Mouse (Mus musculus): ENCODE results near the gene Tjp2.

The Tjp2 gene

DNA sequence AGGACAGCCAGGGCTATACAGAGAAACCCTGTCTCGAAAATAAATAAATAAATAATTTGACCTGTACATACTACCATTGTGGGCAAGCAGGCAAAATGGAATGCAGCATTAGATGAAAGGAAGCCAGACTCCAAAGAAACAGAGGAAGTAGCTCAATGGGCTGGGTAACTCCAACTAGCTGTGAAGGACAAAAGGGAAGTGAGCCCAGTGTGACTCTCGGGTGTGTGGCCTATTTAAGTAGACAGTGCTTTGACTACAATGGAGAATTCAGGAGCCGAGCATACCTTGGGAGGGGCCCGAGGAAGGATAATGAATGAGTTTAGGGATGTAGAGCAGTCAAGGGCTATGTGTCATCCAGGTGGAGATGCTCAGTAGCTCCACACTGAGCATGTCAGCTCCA lies 48.1 kb downstream of the Tjp2 start:
- DNase-seq = no peak

DNA sequence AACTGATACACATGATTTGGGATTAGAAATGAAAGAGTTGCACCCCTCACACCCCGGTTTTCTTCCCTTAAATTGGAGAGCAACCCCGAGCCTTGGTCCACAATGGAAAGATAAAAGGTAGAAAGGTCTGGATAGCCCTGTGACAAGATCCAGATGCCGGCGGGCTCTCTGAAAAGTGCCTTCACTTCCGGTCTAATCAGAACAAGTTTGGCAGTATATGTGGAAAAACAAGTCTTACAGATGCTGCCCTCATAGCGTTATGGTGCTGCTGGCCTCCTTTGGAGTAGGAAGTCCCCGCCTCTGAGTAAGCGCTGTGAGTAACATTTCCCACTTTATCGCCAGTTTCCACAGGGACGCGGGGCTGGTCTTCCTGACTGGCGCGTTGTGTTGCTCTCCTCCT lies 49.9 kb downstream of the Tjp2 start:
- peak; percentile 31 for DNase-seq

DNA sequence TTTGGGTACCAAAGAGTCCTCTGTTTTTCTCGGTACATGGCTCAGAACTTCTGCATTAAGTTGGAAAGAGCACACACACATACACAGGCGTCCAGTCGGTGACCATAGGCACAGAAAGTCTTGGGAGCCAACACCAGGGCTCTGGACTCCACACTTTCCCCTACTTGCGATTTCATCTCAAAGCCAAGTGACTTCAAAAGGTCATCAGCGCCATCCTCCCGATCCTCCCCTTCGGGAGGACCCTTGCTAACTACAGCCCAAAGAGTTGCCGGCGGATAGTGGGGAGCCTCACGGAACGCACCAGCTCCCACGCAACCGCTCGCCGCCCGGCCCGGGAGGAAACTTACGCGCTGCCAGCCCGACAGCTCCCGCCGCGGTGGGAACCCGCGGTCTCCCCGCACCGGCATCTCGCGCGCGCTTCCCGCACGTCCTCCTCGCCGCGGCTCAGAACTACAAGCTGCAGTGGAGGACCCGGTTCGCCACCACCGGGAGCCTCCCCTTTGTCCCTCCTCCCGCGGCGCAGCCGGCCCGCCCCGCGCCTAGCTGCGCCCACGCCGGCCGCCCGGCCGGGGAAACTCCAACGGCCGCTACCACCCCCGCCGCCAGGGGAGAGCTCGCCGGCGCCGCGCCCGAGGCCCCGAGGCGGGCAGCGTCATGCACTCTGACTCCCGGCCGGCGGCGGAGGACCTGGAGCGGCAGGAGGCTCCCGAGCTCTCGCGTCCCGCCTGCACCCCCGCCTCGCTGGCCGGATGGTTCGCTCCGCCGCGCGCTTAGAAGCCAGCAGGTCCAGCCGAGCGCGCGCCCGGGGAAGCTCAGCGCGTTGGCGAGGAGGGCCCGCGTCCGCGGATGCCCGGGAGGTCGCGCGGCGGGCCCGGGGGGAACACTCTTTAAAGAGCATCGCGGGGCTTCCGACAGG lies 51.0 kb downstream of the Tjp2 start:
- peak; percentile 97 for DNase-seq

- no peak for DNase-seq
Observed at GRCm38 (mm10) chr19:24173020-24173419, 51.8 kb downstream of the Tjp2 start.

DNA sequence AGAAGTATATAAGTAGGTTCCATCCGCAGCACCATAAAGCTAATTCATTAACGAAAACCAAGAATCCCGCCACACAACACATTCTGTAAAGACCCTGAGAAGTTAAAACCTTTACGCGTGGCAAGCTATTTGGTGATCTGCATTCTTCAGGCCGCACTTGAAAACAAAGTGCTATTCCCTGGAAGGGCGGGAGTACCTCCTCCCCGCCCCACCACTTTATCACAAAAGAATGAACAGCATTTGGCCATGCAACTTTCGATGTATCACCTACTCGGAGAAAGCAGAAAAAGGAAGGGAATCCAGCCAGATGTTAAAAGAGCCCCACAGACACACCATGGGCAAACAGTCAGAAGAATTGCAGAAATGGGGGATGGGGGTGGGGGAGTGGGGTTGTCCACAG lies 56.3 kb downstream of the Tjp2 start:
- no peak for DNase-seq

DNA sequence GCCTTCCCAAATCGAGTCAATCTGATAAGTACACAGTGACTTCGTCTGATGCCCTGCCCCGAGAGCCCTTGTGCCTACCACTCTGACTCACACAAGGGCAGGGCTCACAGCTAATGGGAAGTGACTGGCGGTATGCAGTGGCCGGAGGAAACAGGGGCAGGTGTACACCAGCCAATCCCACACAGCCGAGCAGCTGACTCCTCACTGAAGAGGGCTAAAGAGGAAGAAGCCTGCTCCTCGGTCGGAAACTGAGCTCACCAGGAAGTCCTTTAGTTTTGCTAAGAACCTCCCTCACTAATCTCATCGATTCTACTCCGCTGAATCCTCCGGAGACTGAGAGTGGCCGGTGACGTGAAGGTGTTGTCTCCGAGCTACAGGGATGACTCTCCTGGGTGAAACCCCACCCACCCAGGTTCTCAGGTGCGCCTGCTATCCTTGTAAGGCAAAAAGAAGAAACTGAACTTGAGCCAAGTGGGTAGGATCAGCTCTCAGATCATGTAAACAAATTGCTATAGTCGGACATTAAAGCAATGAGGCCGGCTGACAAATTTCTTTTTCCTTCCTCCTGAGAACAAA lies 58.2 kb downstream of the Tjp2 start:
- no peak for DNase-seq

GRCm38 (mm10) chr19:24163974-24164373 lies 60.9 kb downstream of the Tjp2 start:
- no peak for DNase-seq

- DNase-seq = no peak
Observed at GRCm38 (mm10) chr19:24160460-24160859, 64.4 kb downstream of the Tjp2 start.

- no peak for DNase-seq
Observed at GRCm38 (mm10) chr19:24159751-24160150, 65.1 kb downstream of the Tjp2 start.

DNA sequence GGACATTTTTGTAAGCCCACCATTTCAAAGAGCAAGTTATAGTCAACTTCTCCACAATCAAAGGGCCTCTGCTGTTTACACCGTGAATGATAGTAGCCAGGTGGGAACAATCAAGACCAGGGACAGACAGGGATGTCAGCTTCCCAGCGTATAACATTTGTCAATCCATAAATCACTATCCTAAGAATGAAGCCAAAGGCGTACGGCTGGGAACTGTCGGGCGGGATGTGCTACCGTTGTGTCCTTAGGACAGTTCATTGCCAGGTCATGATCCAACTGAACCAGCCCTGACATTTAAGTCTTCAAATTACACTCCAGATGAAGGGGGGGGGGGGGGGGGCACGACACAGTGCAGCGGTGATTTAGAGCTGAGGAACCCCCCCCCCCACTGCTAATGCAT lies 65.5 kb downstream of the Tjp2 start:
- DNase-seq = no peak

GRCm38 (mm10) chr19:24156067-24156455 lies 68.8 kb downstream of the Tjp2 start:
- DNase-seq = no peak

DNA sequence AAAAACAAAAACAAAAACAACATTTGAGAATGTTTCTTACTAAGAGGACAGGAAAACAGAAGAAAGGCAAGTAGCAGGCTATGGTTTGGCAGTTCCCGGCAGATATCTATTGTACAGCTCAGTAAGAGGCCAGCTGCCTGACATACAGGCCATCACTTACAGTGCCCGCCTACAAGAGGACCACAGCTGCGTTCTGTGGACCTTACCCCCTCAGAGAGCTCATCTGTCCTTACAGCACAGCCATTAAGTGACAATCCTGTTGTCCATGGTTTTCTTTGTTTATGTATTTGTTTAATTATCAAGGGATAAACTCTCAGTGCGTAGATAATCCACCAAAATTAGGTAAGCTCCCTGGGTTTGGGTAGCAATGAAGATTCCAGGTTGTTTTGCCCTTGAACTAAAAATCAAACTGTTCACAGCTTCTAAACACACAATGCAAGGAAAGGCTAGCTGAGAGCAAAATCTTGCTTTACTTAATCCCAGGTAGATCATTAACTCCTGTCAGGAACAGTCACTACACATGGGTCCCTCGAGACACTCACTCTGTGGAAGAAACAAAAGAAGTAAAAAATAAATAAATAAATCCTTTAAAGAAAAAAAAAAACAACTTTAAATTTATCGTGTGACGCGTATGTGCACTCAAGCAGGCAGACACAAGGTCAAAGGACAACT lies 69.3 kb downstream of the Tjp2 start:
- no peak for DNase-seq

DNA sequence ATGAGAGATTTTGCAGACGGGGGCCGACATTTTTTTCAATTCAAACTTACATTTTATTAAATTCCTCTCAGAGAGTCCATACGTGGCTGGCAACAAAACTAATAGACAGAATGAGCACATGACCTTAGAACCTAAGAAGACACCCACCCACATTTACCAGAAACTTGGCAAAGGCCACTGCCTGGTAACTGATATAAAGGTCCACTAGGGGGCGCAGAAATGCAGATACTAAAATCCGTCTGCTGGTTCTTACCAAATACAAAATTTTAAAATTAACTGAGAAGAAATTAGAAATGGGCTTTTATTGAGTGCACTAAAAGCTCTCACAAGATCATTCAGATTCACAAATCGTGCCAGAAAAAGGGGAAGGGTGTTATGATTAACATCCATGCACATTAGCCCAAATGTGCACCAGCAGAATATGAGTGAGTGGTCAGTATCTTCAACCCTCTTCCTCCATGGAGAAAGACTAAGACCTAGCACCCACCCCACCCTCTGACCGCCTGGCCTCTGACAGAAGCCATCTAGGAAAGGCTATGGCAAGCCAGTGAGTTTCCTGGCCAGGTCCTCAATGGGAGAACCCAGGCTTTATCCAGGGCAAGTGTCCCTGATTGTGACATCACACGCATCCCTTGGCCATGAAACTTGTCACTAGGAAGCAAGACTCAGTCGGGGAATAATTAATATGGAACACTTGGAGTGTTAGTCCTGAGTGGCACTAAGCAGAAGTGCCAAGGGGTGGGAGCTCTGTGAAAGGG lies 71.4 kb downstream of the Tjp2 start:
- peak; percentile 52 for DNase-seq

DNA sequence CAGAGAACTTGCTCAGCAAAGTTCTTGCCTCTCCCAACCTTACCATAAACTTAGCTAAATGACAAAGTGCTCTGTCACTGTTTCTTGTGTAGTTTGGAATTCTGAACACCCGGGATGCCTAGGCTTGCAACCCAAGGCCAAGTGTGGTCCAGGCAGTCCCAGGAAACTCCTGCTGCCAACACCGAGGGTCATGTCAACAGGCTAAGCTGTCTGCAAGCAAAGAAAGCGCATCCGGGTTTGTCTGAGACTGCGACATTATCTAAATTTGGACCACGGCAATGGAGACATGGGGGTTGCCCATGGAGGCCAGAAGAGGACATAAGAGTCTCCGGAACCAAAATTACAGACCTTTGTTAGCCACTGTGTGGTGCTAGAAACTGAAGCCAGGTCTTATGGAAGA lies 80.8 kb downstream of the Tjp2 start:
- DNase-seq = no peak

DNA sequence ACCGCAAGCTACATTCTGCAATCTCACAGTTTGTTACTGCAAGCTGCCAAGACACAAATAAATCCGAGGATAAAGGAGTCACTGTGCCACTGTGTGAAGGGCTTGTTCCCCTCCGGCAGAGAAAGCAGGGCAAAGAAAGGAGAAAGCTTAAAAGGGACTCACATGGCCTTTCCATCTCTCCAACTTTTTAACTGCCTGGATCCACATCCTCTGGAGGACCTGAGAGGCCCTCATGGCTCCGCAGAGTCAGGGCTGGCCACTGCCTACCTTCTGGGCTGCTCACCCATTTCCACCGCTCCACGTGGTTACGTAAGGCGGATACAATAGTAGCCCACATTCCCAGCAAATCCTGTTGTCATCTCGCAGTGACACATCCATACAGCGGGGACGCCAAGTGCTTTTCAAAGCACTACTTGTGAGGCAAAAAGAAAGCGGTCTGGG lies 82.2 kb downstream of the Tjp2 start:
- DNase-seq = peak; percentile 12

DNA sequence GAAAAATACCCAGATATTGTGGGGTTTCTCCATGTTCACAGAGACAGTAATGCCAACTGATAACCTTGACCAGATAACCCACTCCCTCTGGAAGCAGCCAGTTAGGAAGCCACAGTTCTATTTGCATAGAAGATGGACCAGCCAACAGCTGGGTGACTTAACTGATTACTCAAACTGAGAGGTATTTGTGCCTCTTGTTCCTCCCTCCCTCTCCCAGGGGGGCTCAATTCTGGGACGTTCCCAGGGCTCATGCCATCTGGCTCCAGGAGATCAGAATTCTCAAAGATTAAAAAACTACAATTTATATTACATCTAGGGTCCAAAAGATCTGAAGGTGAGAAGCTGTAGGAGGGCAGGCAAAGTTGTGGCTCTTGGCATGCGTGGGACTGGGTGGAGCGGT lies 84.5 kb downstream of the Tjp2 start:
- DNase-seq = no peak

GRCm38 (mm10) chr19:24137392-24137791 lies 87.4 kb downstream of the Tjp2 start:
- DNase-seq = no peak

- DNase-seq = no peak
Observed at GRCm38 (mm10) chr19:24134991-24135390, 89.8 kb downstream of the Tjp2 start.

- no peak for DNase-seq
Observed at GRCm38 (mm10) chr19:24134144-24134911, 90.5 kb downstream of the Tjp2 start.

DNA sequence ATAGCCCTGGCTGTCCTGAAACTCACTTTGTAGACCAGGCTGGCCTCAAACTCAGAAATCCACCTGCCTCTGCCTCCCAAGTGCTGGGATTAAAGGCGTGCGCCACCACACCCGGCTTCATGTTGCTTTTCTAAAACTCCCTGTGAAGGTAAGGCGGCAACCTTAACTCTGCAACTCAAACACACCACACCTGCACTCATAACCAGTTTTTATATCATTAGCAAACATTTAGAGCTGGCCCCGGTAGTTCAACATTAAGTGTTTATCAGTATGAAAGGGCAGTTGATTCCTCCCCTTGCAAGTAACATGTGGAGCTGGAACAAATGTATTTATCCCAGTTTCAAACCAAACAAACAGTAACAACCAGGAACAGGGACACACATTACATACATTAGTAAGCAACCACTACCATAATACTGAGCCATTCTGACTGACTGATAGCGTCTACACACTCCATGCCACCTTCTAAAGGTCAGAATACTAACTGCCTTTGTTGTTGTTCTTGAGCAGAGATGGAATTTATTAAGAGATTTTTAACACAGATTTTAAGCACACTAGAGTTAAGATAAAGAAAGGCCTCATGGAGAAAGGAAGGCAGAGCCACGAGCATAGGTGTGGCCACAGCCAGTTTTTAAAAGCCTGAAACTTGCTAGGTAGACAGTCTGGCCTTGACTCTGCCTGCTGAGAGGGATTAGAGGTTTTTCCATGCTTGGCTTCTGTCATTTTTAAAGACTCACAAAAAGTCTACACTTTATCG lies 101.1 kb downstream of the Tjp2 start:
- no peak for DNase-seq

GRCm38 (mm10) chr19:24123087-24123486 lies 101.7 kb downstream of the Tjp2 start:
- DNase-seq = no peak

- no peak for DNase-seq
Observed at GRCm38 (mm10) chr19:24122647-24123046, 102.2 kb downstream of the Tjp2 start.

Data from cerebellum, adult 8-10 months (tissue).